In the genomic region with DNA sequence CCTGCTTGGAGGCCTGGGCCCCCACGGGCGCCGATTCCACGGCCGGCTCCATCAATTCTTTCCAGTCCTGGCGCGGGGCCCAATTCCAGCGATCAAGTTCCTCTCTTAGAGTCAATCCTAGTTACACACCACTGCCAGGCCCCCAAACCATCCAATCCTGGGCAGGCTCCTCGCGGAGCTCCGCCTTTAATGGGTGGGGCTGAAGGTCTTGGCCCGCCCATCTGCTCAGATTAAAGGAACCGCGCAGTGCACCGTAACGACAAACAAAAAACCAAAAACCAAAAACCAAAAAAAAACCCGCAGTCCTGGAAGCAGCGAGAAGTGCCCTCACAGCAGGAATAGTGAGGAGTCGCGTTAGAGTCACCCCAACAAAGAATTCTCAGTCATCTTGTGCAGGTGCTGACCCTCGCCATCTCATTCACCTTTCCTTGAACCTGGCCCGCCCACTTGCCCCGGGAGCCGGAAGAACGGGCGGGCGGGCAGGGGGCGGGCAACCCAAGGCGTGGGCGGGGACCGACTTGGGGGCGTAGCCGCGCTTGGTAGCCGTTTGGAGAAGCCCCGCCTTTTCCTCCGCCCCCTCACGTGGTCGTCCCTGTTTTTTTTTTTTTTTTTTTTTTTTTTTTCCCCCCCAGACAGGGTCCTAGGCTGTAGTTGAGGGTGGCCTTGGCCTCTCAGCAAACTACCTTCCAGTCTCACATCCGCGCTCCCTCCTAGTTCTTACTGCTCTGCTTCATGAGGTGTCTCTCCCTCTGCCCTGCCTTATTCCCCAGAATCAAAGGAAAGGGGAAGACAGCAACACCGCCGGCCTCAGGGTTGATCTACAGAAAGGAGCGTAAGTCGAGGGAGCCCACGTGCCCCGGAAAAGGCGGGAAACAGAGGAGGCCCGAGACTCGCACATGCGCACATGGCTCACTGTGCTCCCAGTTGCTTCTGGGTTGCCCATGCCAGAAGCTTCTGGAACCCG, we compare ENCODE assay signal across 8 mouse cellular contexts. TPM values are rescaled to one million over a fixed set of nuclear protein-coding genes. Genes with fewer than 3 reads are reported as not detected.
A peak's percentile ranks its signal among the peaks of the same experiment; 100 is the strongest.
DNase-seq lines count a peak whose midpoint lies in the region; ATAC-seq and TF ChIP-seq lines count a peak whose summit lies in the region.

No protein-coding gene starts in this region.

- H3K4me3 ChIP-seq in ES-Bruce4 (ENCODE audit: low read depth, low read length) = peak overlapping the region; percentile 94
- H3K4me3 ChIP-seq in forebrain, embryonic 13.5 days = peak overlapping the region; percentile 68
- peak overlapping the region; percentile 74 for H3K4me3 ChIP-seq in neural tube, embryonic 15.5 days (replicated peaks)

- TF ChIP-seq EP300 in ES-Bruce4 (IDR thresholded peaks at IDR 0.05; ENCODE audit: insufficient read depth, low read depth, low read length) = no peak

- H3K9me3 ChIP-seq in ES-Bruce4 (replicated peaks; ENCODE audit: control insufficient read depth, insufficient read depth, low read length, poor library complexity, severe bottlenecking) = no peaks in the 10 kb centered on the region
- no peaks in the 10 kb centered on the region for H3K9me3 ChIP-seq in forebrain, embryonic 13.5 days (replicated peaks)
- H3K9me3 ChIP-seq in neural tube, embryonic 15.5 days (replicated peaks) = no peaks in the 10 kb centered on the region

- ATAC-seq in cerebellum, adult (ENCODE audit: insufficient number of reproducible peaks, low FRiP score, low TSS enrichment) = peak; percentile 88
- ATAC-seq in forebrain, embryonic 13.5 days = peak; percentile 98
- ATAC-seq in neural tube, embryonic 15.5 days (ENCODE audit: low FRiP score) = peak; percentile 97

- H3K9ac ChIP-seq in ES-Bruce4 (ENCODE audit: low read depth, poor library complexity, severe bottlenecking) = peak overlapping the region; percentile 45
- peak overlapping the region; percentile 82 for H3K9ac ChIP-seq in forebrain, embryonic 13.5 days
- H3K9ac ChIP-seq in neural tube, embryonic 15.5 days (replicated peaks) = peak overlapping the region; percentile 68

- H3K36me3 ChIP-seq in ES-Bruce4 (ENCODE audit: control insufficient read depth, insufficient read depth, low read length, poor library complexity, severe bottlenecking) = no peaks in the 10 kb centered on the region
- no peaks in the 10 kb centered on the region for H3K36me3 ChIP-seq in forebrain, embryonic 13.5 days (ENCODE audit: poor library complexity, severe bottlenecking)
- no peaks in the 10 kb centered on the region for H3K36me3 ChIP-seq in neural tube, embryonic 15.5 days

- 6% methylated on average over 52 of the region's 52 CpGs for WGBS in forebrain, embryonic 13.5 days
- whole genome bisulfite sequencing in neural tube, embryonic 15.5 days = 6% methylated on average over 52 of the region's 52 CpGs

- H3K4me1 ChIP-seq in ES-Bruce4 (ENCODE audit: control insufficient read depth, insufficient read depth, low read length) = no peaks in the 10 kb centered on the region
- H3K4me1 ChIP-seq in forebrain, embryonic 13.5 days = peaks cover 32% of the 10 kb centered on the region
- peaks cover 52% of the 10 kb centered on the region for H3K4me1 ChIP-seq in neural tube, embryonic 15.5 days

- H3K4me2 ChIP-seq in forebrain, embryonic 13.5 days = peak overlapping the region; percentile 75
- peak overlapping the region; percentile 75 for H3K4me2 ChIP-seq in neural tube, embryonic 15.5 days

- TF ChIP-seq POLR2A in ES-Bruce4 (IDR thresholded peaks at IDR 0.05; ENCODE audit: insufficient read depth, low read length) = peak; percentile 3

- H3K27ac ChIP-seq in ES-Bruce4 (ENCODE audit: insufficient read depth, low read length) = 0 out of 2 replicates have a peak overlapping the region, but pooled peaks have one; percentile 7
- H3K27ac ChIP-seq in forebrain, embryonic 13.5 days = peak overlapping the region; percentile 35
- H3K27ac ChIP-seq in neural tube, embryonic 15.5 days (replicated peaks) = peak overlapping the region; percentile 85

- no peak for TF ChIP-seq CTCF in ES-Bruce4 (IDR thresholded peaks at IDR 0.05; ENCODE audit: low read depth, low read length)

- intact Hi-C loops in heart, postnatal 14 days (cut with DNase I) = loop anchor here (5.0 kb wide), 1 partner anchor 154 kb away; no protein-coding TSS in a partner anchor

- H3K27me3 ChIP-seq in ES-Bruce4 (ENCODE audit: control insufficient read depth, insufficient read depth, low read length, poor library complexity, severe bottlenecking) = no peaks in the 10 kb centered on the region
- 0 out of 2 replicates have a peak, but pooled peaks cover 4% of the 10 kb centered on the region for H3K27me3 ChIP-seq in forebrain, embryonic 13.5 days
- no peaks in the 10 kb centered on the region for H3K27me3 ChIP-seq in neural tube, embryonic 15.5 days (replicated peaks)

- peak; percentile 98 for DNase-seq in heart, postnatal 14 days
- peak; percentile 96 for DNase-seq in layer of hippocampus, adult 11-12 months (ENCODE audit: low spot score)
- peak; percentile 96 to 97 for DNase-seq in lung, adult 18-20 months
- DNase-seq in testis, postnatal 14 days (ENCODE audit: low spot score) = peak; percentile 95

RNA-seq across cellular contexts. Expression of gene Lipe, which starts 2.7 kb away (rescaled TPM):
- polyA plus RNA-seq in ES-Bruce4 (2011; ENCODE audit: insufficient read depth, insufficient read length, low read depth, missing spikeins) = 18.0 and 18.9 TPM in 2 replicates
- polyA plus RNA-seq in forebrain, embryonic 13.5 days (2015; fragmentation: Nextera tagmentation; extraction: Ambion mirVana) = 10.6 and 11.9 TPM in 2 replicates
- total RNA-seq in heart, postnatal 14 days (2021) = 10 to 100 TPM; 43.2 to 55.0 TPM
- 12.1 and 12.5 TPM in 2 replicates for polyA plus RNA-seq in neural tube, embryonic 15.5 days (2015; fragmentation: Nextera tagmentation; extraction: Ambion mirVana)

RNA-seq across cellular contexts. Expression of gene Cxcl17, which starts 16.8 kb away (rescaled TPM):
- not detected in 2 replicates for polyA plus RNA-seq in ES-Bruce4 (2011; ENCODE audit: insufficient read depth, insufficient read length, low read depth, missing spikeins)
- 0.40 and 0.45 TPM in 2 replicates for polyA plus RNA-seq in forebrain, embryonic 13.5 days (2015; fragmentation: Nextera tagmentation; extraction: Ambion mirVana)
- total RNA-seq in heart, postnatal 14 days (2021) = not detected
- 1.3 and 1.6 TPM in 2 replicates for polyA plus RNA-seq in neural tube, embryonic 15.5 days (2015; fragmentation: Nextera tagmentation; extraction: Ambion mirVana)

RNA-seq across cellular contexts. Expression of gene Cnfn, which starts 26.3 kb away (rescaled TPM):
- polyA plus RNA-seq in ES-Bruce4 (2011; ENCODE audit: insufficient read depth, insufficient read length, low read depth, missing spikeins) = not detected in 2 replicates
- polyA plus RNA-seq in forebrain, embryonic 13.5 days (2015; fragmentation: Nextera tagmentation; extraction: Ambion mirVana) = not detected in 2 replicates
- total RNA-seq in heart, postnatal 14 days (2021) = not detected
- polyA plus RNA-seq in neural tube, embryonic 15.5 days (2015; fragmentation: Nextera tagmentation; extraction: Ambion mirVana) = 0.54 and 2.3 TPM in 2 replicates

Comparison
In these comparisons a context has a peak if more than half of its experiments do, and no peak if none do; other contexts are left out.
1. Peak in every context shown above with its lines: DNase-seq, ATAC-seq, H3K4me3 ChIP-seq and H3K27ac ChIP-seq.
2. H3K27ac ChIP-seq: peak in every context shown above with its lines; median percentile 85 in neural tube, embryonic 15.5 days; 35 in forebrain, embryonic 13.5 days; 7 in ES-Bruce4.